Mouse (Mus musculus): ENCODE results near the gene Cuedc2.

Gene Cuedc2

GRCm38 (mm10) chr19:46339287-46339971, 927 bp upstream of the Cuedc2 start:
- peak; percentile 70 for DNase-seq

DNA sequence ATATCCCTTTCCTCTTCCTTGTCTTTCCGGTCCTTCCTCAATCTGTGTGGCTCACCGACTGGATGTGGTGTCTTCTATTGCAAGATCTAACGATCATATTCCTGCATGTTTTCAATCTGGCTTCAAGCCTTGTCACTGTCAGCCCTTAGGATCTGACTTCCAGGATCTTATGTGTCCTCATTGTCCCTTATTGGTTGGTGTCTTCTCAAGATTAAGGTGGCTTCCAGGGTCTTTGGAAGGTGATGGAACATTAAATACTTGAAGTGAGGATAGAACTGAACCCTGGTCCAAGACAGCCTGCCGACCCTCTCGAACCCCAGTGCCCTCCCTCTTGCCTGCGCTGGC, 412 bp upstream of the Cuedc2 start:
- no peak for DNase-seq

DNA sequence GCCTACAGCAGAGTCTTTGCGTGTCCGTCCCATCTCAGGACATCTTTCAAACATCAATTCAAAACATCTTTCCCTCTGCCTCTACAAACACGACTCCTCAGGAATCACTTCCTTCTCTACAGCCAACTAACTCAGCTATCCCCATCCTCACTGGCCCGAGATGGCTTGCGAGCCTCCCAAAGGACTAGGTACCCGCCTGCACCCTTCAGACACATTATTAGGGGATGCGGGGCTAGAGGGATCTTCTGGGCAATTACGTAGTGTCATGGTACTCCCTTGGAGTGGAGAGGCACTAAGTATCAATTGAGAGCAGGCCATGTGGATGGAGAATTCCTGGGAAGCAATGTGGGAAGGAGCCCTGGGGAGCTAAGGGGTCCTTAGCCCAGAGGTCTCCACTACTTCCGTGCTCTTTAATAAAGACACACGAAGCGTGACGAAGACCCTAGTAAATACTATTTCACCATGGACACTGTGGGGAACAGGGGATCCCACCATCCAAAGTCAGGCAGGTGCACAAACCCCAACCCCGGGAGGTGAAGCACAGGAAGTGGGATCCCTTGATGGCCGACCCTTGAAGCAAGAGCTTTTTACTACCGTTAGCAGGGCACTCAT, 677 bp downstream of the Cuedc2 start:
- DNase-seq: no peak

DNA sequence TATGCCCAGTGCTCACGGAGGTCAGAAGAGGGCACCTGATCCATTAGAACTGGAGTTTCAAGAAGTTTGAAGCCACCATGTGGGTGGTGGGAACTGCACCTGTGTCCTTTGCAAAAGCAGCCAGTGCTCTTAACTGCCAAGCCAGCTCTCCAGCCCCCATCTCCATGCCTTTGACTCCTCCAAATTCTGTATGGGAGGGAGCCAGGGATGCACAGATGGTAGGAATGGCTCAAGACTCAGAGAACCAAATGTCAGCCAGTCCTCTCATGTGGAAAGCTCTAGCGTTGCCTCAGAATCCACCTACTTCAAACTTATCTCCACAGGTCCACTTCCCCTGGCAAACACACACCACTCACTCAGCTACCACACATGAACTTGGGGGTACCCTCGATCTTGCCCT, 4.6 kb downstream of the Cuedc2 start:
- peak; percentile 32 for DNase-seq

DNA sequence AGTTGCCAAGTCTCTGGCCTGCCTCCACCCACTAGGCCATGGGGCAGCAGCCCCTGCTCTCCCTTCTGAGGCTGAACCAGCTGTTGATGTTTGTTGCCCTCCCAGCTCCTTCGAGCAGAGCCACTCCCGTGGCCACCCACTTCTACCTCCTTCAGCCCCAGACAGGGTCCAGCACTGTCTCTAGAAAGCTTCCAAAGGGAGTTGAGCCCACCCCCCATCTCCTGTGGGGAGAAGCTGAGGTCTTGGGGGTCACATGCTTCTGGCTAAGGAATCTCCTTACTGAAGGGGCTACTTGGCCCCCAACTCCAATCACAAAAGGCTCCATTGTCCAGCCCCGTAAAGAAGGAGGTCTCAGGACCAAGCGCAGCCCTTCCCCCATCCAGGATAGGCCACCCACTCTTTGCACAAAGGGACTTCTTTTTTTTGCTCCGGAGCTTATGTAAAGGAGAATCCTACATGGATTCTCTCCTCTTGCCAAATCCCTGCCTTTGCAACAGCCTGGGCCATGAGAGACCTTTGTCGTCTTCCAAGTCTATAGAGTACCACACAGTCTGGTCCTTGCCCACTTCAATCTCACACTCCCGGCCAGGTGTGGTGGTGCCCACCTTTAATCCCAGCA, 5.7 kb downstream of the Cuedc2 start:
- DNase-seq: no peak

DNA sequence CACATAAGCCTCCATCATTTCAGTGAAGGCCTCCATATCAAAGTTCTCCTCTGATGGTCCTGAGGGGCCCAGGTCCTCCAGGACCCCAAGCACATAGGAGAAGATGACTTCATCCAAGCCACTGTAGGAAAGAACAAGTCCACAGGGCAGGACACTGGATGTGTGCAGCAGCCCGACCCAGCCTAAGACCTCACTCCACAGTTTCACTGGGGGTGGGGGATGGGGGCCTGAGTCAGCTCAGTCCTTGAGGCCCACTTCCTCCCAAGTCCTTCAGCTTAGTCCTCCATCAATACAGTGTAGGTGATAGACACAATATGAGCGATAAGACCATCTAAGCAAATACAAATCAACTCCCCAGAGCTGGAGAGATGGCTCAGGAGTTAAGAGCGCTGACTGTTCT, 6.6 kb downstream of the Cuedc2 start:
- DNase-seq: no peak

DNA sequence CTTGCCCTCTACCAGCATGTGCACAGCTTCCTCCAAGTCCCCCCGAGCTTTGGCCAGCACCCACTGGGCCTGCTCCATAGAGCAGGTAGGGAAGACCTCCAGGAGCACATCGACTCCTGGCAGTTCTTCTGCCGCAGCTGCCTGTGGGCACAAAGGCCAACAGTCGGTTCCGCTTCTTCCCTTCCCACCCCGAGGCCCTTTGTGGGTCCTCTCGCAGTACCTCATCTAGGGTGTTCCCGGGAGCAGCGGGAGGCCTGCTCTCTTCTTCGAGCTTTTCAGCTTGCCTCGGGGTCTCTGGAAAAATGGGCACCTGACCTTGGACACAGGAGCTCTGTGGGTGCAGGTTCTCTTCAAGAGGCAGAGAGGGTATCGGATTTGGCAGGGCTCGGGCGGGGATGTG, 7.2 kb downstream of the Cuedc2 start:
- peak; percentile 9 for DNase-seq

GRCm38 (mm10) chr19:46330696-46331095, 7.8 kb downstream of the Cuedc2 start:
- DNase-seq: peak; percentile 14

- peak; percentile 72 for DNase-seq
Measured at GRCm38 (mm10) chr19:46329951-46330350, 8.6 kb downstream of the Cuedc2 start.

GRCm38 (mm10) chr19:46329031-46329641, 9.4 kb downstream of the Cuedc2 start:
- DNase-seq: peak; percentile 14

GRCm38 (mm10) chr19:46328081-46329030, 10.1 kb downstream of the Cuedc2 start, which contains the start of gene Fbxl15:
Gene Fbxl15 (plus strand): TSS chr19:46328184.
- peak; percentile 98 for DNase-seq

DNA sequence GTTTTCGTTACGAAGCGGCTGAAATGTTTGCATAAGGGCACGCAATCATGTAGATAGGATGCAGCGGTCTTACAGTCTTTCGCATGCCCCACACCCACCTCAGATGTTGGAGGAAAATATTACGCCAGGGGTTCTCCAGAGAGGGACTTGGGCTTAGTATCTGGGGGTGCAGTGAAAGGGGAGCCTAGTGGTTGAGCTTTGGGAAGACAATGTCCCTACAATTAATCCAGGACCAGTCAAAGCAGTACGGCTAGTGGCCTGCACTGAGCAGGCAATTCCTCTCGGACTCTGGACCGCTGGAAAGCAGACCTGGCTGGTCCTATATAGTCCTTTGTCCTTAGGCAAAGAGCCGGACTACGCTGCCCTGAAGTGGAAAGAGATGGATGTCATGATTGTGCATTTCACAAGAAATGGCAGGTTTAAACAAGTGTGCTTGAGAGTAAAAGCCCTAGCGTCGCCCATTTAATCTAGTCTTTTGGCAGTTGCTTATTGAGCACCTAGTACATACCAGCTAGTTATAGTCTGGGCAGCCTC, 10.9 kb downstream of the Cuedc2 start:
- no peak for DNase-seq

- DNase-seq: peak; percentile 53
Measured at GRCm38 (mm10) chr19:46326756-46327305, 11.7 kb downstream of the Cuedc2 start, which contains the start of gene Psd. Gene Psd (minus strand): TSS chr19:46327156.

- peak; percentile 56 for DNase-seq
Measured at GRCm38 (mm10) chr19:46326019-46326755, 12.3 kb downstream of the Cuedc2 start.

DNA sequence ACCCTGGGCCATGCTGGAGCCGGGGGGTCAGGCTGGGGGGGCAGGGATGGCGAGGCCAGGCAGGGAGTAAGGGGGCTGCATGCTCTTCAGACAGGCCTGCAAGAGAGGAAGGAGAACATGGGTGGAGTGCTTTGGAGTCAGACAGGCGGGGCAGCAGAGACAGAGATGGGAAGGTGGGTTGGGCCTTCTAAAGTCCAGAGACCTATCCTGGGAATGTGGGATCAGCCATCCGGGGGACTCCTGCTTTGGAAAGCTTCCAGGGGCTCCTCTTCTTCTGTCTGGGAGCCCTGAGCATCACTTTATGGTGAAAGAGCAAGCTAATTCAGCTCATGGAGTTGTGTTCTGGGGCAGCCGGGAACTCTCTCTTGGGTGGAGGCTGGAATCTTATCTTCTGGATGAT, 13.6 kb downstream of the Cuedc2 start:
- no peak for DNase-seq

- DNase-seq: no peak
Measured at GRCm38 (mm10) chr19:46324366-46324765, 14.1 kb downstream of the Cuedc2 start.

GRCm38 (mm10) chr19:46323716-46324115, 14.8 kb downstream of the Cuedc2 start:
- DNase-seq: no peak

- no peak for DNase-seq
Measured at GRCm38 (mm10) chr19:46322996-46323572, 15.4 kb downstream of the Cuedc2 start.

DNA sequence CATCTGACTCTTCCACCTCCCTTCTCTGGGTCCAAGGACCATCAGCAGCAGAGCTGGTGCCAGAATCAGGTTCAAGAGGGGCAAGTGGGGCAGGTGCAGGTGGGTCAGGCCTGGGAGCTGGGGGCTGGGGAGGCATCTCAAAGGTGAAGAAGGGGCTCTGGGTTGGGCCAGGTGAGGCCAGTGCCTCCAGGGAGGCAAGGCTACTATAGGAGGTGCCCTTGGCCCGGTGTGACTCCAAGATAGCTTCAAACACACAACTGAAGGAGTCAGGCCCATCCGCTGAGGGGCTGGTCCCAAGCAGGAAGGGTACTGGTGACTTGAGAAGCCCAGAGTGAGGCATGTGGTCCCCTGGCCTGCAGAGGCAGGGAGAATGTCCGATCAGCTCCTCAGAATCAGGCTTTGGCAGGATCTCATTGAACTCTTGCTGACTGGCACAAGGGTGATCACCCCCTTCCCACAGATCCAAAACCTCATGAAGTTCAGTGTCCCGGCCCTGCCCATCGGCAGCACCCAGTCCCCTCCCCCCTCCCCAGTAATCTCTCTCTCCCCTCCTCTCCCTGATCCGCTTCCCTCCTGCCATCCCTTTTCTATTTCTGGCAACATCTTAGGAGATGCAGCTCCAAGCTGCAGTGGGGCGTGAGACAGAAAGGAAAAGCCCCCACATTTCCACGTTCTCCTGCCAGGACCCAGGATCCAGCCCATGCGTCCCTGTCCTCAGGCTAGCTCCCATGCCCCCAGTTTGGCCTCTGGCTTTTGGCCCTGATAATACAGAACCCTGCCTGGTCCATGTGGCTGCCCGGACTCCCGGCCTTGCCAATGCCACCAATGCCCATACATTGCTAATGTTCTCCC, 16.1 kb downstream of the Cuedc2 start:
- DNase-seq: no peak

Data from layer of hippocampus, adult 9-11 months (tissue).